Comparison of ENCODE assay signal across 7 mouse cellular contexts in genomic region chr3:90118132-90118790, GRCm38 (mm10).
DNase-seq lines count a peak whose midpoint lies in the region.

No protein-coding gene starts in this region.

- DNase-seq in urinary bladder, postnatal 25 days (ENCODE audit: low spot score): peak; percentile 29
- no peak for DNase-seq in urinary bladder, postnatal 4 days (ENCODE audit: low spot score in 2 of 2)
- peak; percentile 58 to 72 for DNase-seq in cerebellum, postnatal 25 days
- DNase-seq in layer of hippocampus, adult 9-11 months: peak; percentile 63
- DNase-seq in kidney, postnatal 25 days: no peak
- no peak for DNase-seq in kidney, adult 9 months
- DNase-seq in testis, postnatal 10 days (ENCODE audit: low spot score): no peak

Comparison
In these comparisons a context has a peak if more than half of its experiments do, and no peak if none do; other contexts are left out.
1. DNase-seq: peak in urinary bladder, postnatal 25 days (single experiment), cerebellum, postnatal 25 days (2 of 2) and layer of hippocampus, adult 9-11 months (single experiment); none in urinary bladder, postnatal 4 days (0 of 2), kidney, postnatal 25 days (0 of 2), kidney, adult 9 months (single experiment) and testis, postnatal 10 days (single experiment).